ENCODE assay signal across 7 mouse cellular contexts in the genomic region with DNA sequence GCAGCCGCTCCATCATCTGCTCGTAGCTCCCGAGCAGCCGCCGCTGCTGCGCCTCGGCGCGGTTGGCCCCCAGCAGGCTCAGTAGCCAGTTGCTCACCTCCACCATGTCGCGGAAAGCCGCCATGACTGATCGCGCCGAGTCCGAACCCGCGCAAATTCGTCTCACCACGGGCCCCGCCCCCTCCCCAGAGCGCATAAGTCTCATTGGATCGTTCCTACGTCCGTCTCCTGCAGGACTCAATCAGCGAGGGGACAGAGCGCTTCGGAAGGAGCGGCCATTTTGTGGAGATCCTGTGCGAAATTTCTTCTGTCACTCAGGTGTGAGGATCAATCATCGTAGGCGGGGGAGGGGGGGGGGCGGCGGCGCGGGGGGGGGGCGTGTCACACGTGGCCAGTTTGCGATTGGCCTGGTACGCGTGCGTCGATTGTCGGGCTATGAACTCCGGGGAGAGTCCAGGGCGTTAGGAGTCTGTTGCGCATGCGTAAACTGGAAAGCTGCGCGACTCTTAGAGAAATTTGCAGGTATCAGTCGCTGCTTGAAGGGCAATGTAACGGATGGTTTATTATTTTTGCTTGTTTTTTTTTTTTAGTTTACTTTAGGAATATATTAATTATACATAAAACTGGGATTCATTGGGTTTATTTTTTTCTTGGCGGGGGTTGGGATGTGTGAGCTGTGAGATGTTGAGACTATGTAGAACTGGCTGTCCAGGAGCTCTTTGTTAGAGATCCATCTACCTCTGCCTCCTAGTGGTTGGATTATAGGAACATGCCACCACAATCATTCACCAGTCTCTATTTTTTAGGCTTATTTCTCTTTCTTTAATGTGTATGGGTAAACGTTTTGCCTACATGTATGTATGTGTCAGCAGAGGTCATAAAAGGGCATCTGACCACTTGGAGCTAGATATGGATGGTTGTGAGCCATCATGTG. TPM values are rescaled to one million over a fixed set of nuclear protein-coding genes. Genes with fewer than 3 reads are reported as not detected.
DNase-seq lines count a peak whose midpoint lies in the region; ATAC-seq and TF ChIP-seq lines count a peak whose summit lies in the region.

A gene (minus strand): TSS at position 149 of the 934 bp plus-strand sequence.

- TF ChIP-seq CTCF in intestine, postnatal 0 days (IDR thresholded peaks at IDR 0.05; ENCODE audit: low read depth): peak; percentile 70
- no peak for TF ChIP-seq CTCF in small intestine, adult 2 months (IDR thresholded peaks at IDR 0.05; ENCODE audit: extremely low read depth, insufficient read length, insufficient replicate concordance, low read depth, low read length)

- intact Hi-C loops in left cerebral cortex, postnatal 4 days (cut with DNase I): no loop called here

- peak; percentile 96 for DNase-seq in adrenal gland, postnatal 10 days
- peak; percentile 97 for DNase-seq in embryonic facial prominence, embryonic 10.5 days (ENCODE audit: low spot score)
- DNase-seq in gonadal fat pad, adult 2 months (ENCODE audit: low read depth): peak; percentile 80
- peak; percentile 96 for DNase-seq in left cerebral cortex, postnatal 4 days

- peak; percentile 92 for ATAC-seq in intestine, postnatal 0 days
- peak; percentile 98 for ATAC-seq in midbrain, embryonic 12.5 days (ENCODE audit: low FRiP score, low read depth)

- H3K4me2 ChIP-seq in intestine, postnatal 0 days (replicated peaks; ENCODE audit: low read depth): peak within 1 kb of the TSS; percentile 90
- peak within 1 kb of the TSS; percentile 90 for H3K4me2 ChIP-seq in midbrain, embryonic 12.5 days (replicated peaks)

- H3K27ac ChIP-seq in embryonic facial prominence, embryonic 10.5 days (replicated peaks): peak within 1 kb of the TSS; percentile 98
- H3K27ac ChIP-seq in intestine, postnatal 0 days (ENCODE audit: low read depth, low read length): no peak within 1 kb of the TSS
- H3K27ac ChIP-seq in midbrain, embryonic 12.5 days (replicated peaks): peak within 1 kb of the TSS; percentile 61
- H3K27ac ChIP-seq in small intestine, adult 2 months (ENCODE audit: insufficient read depth, low read depth, low read length): 0 out of 2 replicates have a peak within 1 kb of the TSS, but pooled peaks have one; percentile 2

- no peak for TF ChIP-seq POLR2A in small intestine, adult 2 months (IDR thresholded peaks at IDR 0.05; ENCODE audit: low read depth, low read length)

- peak within 1 kb of the TSS; percentile 94 for H3K4me3 ChIP-seq in embryonic facial prominence, embryonic 10.5 days
- H3K4me3 ChIP-seq in intestine, postnatal 0 days (ENCODE audit: low read depth, low read length): peak within 1 kb of the TSS; percentile 90
- H3K4me3 ChIP-seq in midbrain, embryonic 12.5 days: peak within 1 kb of the TSS; percentile 80
- peak within 1 kb of the TSS; percentile 73 for H3K4me3 ChIP-seq in small intestine, adult 2 months (ENCODE audit: low read depth, low read length)

- no peaks in the 10 kb centered on the region for H3K27me3 ChIP-seq in embryonic facial prominence, embryonic 10.5 days (replicated peaks; ENCODE audit: low read depth, poor library complexity, severe bottlenecking)
- H3K27me3 ChIP-seq in intestine, postnatal 0 days (replicated peaks; ENCODE audit: control insufficient read depth, insufficient read depth, low read length): no peaks in the 10 kb centered on the region
- no peaks in the 10 kb centered on the region for H3K27me3 ChIP-seq in midbrain, embryonic 12.5 days
- no peaks in the 10 kb centered on the region for H3K27me3 ChIP-seq in small intestine, adult 2 months (ENCODE audit: control insufficient read depth, insufficient read depth, low read length)

- H3K36me3 ChIP-seq in embryonic facial prominence, embryonic 10.5 days (replicated peaks): peaks cover 36% of the 10 kb centered on the region
- no peaks in the 10 kb centered on the region; the same call in 1 of the 2 replicates for H3K36me3 ChIP-seq in intestine, postnatal 0 days (ENCODE audit: control insufficient read depth, insufficient read depth)
- H3K36me3 ChIP-seq in midbrain, embryonic 12.5 days: peaks cover 15% of the 10 kb centered on the region; the same call in 1 of the 2 replicates
- no peaks in the 10 kb centered on the region for H3K36me3 ChIP-seq in small intestine, adult 2 months (ENCODE audit: control insufficient read depth, insufficient read depth, low read length)

- peak within 1 kb of the TSS; percentile 65 for H3K9ac ChIP-seq in intestine, postnatal 0 days (ENCODE audit: low read depth, low read length)
- peak within 1 kb of the TSS; percentile 59 for H3K9ac ChIP-seq in midbrain, embryonic 12.5 days (replicated peaks)

- 1% methylated on average over 54 of the region's 54 CpGs for WGBS in embryonic facial prominence, embryonic 10.5 days
- WGBS in intestine, postnatal 0 days: under 1% methylated on average over 52 of the region's 54 CpGs
- 1% methylated on average over 49 of the region's 54 CpGs for WGBS in midbrain, embryonic 12.5 days
- under 1% methylated on average over 53 of the region's 54 CpGs for WGBS in small intestine, adult 2 months

- no peaks in the 10 kb centered on the region for H3K9me3 ChIP-seq in embryonic facial prominence, embryonic 10.5 days
- no peaks in the 10 kb centered on the region for H3K9me3 ChIP-seq in intestine, postnatal 0 days (ENCODE audit: control insufficient read depth)
- H3K9me3 ChIP-seq in midbrain, embryonic 12.5 days: no peaks in the 10 kb centered on the region

- H3K4me1 ChIP-seq in embryonic facial prominence, embryonic 10.5 days: peaks cover 16% of the 10 kb centered on the region
- no peaks in the 10 kb centered on the region for H3K4me1 ChIP-seq in intestine, postnatal 0 days (replicated peaks; ENCODE audit: control insufficient read depth, insufficient read depth, low read length)
- peaks cover 15% of the 10 kb centered on the region for H3K4me1 ChIP-seq in midbrain, embryonic 12.5 days
- 0 out of 2 replicates have a peak, but pooled peaks cover 6% of the 10 kb centered on the region for H3K4me1 ChIP-seq in small intestine, adult 2 months (ENCODE audit: control insufficient read depth, insufficient read depth, insufficient read length, low read length)

RNA-seq across cellular contexts. Expression of the gene that starts here (rescaled TPM):
- total RNA-seq in adrenal gland, postnatal 10 days (2021): 10 to 100 TPM; 12.6 to 14.3 TPM
- polyA plus RNA-seq in embryonic facial prominence, embryonic 10.5 days (2016; fragmentation: Nextera tagmentation; extraction: Ambion mirVana): 187 TPM in 2 replicates
- 1.6 and 2.7 TPM in 2 replicates for polyA plus RNA-seq in gonadal fat pad, adult 2 months (2012; rRNA removed)
- 23.5 and 32.4 TPM in 2 replicates for polyA plus RNA-seq in intestine, postnatal 0 days (2015; fragmentation: Nextera tagmentation; extraction: Ambion mirVana)
- 1 to 10 TPM; 4.9 to 5.9 TPM for total RNA-seq in left cerebral cortex, postnatal 4 days (2021)
- polyA plus RNA-seq in midbrain, embryonic 12.5 days (2016; fragmentation: Nextera tagmentation; extraction: Ambion mirVana): 74.2 and 87.2 TPM in 2 replicates
- polyA plus RNA-seq in small intestine, adult 2 months (2012; rRNA removed): 11.0 and 22.6 TPM in 2 replicates
